Mouse (Mus musculus): Measurements from ENCODE around the gene Elof1.

DNA sequence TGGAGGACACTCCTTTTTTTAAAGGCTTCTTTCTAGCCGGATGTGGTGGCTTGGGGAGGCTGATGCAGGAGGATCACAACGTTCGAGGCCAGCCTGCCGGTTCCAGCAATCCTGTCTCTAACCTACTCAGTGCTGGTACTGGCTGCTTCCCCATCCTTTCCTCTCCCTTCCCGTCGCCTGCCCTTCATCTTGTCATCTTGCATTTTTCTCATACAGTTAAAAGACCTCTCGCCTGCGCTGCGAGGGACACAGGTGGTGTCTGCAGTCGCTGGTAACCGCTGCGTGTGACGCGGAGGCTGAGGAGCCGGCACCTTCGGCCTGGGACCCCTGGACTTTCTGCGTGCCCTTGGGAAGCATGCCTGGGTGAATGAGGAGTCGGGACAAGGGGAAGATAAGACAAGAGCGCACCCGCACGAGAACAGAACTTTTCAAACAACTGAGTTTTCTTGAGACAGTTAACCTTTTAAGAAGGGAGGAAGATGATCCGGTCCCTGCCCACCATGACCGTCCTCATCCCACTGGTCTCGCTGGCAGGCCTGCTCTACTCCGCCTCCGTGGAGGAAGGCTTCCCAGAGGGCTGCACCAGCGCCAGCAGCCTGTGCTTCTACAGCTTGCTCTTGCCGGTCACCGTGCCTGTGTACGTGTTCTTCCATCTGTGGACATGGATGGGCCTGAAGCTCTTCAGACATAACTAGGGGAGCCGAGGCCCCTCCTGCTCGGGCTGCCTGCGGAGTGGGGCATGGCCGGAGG, 40.7 kb upstream of the Elof1 start:
- TF ChIP-seq EP300 (IDR thresholded peaks at IDR 0.05; ENCODE audit: low read depth) (no peak), CTCF (IDR thresholded peaks at IDR 0.05; ENCODE audit: low read depth) (no peak)

All from liver, postnatal 0 days (tissue).